Mouse (Mus musculus): ENCODE results near the gene Tead1. TPM values are rescaled to one million over a fixed set of nuclear protein-coding genes. Genes with fewer than 3 reads are reported as not detected.

The Tead1 gene
- polyA plus RNA-seq, 1 experiment, result 25.1 TPM

DNA sequence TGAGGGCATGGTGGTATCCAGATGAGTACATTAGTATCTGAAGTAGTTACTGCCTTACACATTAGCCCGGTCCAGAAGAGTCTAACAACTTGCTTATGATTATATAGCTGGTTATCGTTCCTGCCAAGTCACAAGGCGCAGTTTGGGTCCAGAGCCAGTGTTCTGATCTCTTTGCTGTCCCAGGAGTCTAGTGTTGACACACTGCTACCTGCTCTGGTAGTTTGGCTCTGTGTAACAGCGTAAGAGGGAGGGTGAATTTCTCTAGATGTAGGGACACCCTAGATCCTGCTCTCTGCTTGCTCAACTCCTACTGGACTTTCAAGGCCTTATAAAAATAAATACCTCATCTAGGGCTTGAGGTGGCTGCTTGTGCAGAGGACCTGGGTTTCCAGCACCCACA, 94.5 kb downstream of the Tead1 start:
- H3K27me3 ChIP-seq (ENCODE audit: control insufficient read depth, insufficient read depth, insufficient read length), result no peaks in the 10 kb centered on the region
- no peak overlapping the region for H3K4me3 ChIP-seq (ENCODE audit: insufficient read depth, poor library complexity, severe bottlenecking)
- H3ac ChIP-seq (ENCODE audit: control insufficient read depth, insufficient read length, low read depth), result no peak overlapping the region
- H3K36me3 ChIP-seq (ENCODE audit: control insufficient read depth, insufficient read depth), result no peaks in the 10 kb centered on the region
- peaks cover 79% of the 10 kb centered on the region for H3K79me3 ChIP-seq (ENCODE audit: low read depth)
- H3K79me2 ChIP-seq (ENCODE audit: control insufficient read depth, insufficient read depth), result peaks cover 100% of the 10 kb centered on the region
- TF ChIP-seq MYOD1 (IDR thresholded peaks at IDR 0.05; ENCODE audit: control insufficient read depth, insufficient read length, low read depth), result no peak
- no peak for TF ChIP-seq MYOG (IDR thresholded peaks at IDR 0.05; ENCODE audit: control insufficient read depth, extremely low read depth, insufficient read length)
- TF ChIP-seq FOSL1 (IDR thresholded peaks at IDR 0.05; ENCODE audit: insufficient read depth, low read length, poor library complexity, severe bottlenecking), result no peak
- TF ChIP-seq CTCF (IDR thresholded peaks at IDR 0.05; ENCODE audit: control insufficient read depth, insufficient read depth, insufficient read length), result no peak
- TF ChIP-seq MAX (IDR thresholded peaks at IDR 0.05), result no peak
- TF ChIP-seq CEBPB (IDR thresholded peaks at IDR 0.05; ENCODE audit: low read depth), result no peak
- TF ChIP-seq USF1 (IDR thresholded peaks at IDR 0.05; ENCODE audit: low read depth), result no peak

DNA sequence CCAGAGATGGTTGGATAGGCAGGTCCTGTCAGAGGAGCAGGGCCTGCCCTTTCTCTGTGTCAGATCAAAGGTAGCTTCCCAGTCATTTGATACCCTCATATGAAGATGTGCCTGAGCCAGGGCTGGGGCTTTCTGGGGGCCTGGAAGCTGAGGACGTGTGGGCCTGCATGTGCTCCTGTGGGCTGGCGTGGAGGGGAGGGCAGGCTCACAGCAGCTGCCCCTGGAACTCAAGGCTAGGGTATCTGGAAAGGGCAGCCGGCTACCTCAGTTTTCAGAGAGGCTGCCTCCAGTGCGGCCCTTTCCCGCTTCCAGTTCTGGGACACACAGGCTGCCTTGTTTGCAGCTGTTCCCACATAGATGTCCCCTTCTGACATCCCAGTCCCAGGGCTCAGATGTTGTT, 96.7 kb downstream of the Tead1 start:
- Histone ChIP-seq H3K4me3 (ENCODE audit: insufficient read depth, poor library complexity, severe bottlenecking) (no peak overlapping the region), H3K79me2 (ENCODE audit: control insufficient read depth, insufficient read depth) (peaks cover 100% of the 10 kb centered on the region), H3K36me3 (ENCODE audit: control insufficient read depth, insufficient read depth) (no peaks in the 10 kb centered on the region), H3K79me3 (ENCODE audit: low read depth) (peaks cover 73% of the 10 kb centered on the region), H3ac (ENCODE audit: control insufficient read depth, insufficient read length, low read depth) (no peak overlapping the region), H3K27me3 (ENCODE audit: control insufficient read depth, insufficient read depth, insufficient read length) (no peaks in the 10 kb centered on the region)
- TF ChIP-seq MAX (IDR thresholded peaks at IDR 0.05) (no peak), FOSL1 (IDR thresholded peaks at IDR 0.05; ENCODE audit: insufficient read depth, low read length, poor library complexity, severe bottlenecking) (no peak), MYOG (IDR thresholded peaks at IDR 0.05; ENCODE audit: control insufficient read depth, extremely low read depth, insufficient read length) (no peak), USF1 (IDR thresholded peaks at IDR 0.05; ENCODE audit: low read depth) (no peak), MYOD1 (IDR thresholded peaks at IDR 0.05; ENCODE audit: control insufficient read depth, insufficient read length, low read depth) (no peak), CTCF (IDR thresholded peaks at IDR 0.05; ENCODE audit: control insufficient read depth, insufficient read depth, insufficient read length) (no peak), CEBPB (IDR thresholded peaks at IDR 0.05; ENCODE audit: low read depth) (no peak)

GRCm38 (mm10) chr7:112776670-112777069, 97.6 kb downstream of the Tead1 start:
- Histone ChIP-seq H3K4me3 (ENCODE audit: insufficient read depth, poor library complexity, severe bottlenecking) (no peak overlapping the region), H3K36me3 (ENCODE audit: control insufficient read depth, insufficient read depth) (no peaks in the 10 kb centered on the region), H3K79me3 (ENCODE audit: low read depth) (peaks cover 74% of the 10 kb centered on the region), H3ac (ENCODE audit: control insufficient read depth, insufficient read length, low read depth) (no peak overlapping the region), H3K79me2 (ENCODE audit: control insufficient read depth, insufficient read depth) (peaks cover 100% of the 10 kb centered on the region), H3K27me3 (ENCODE audit: control insufficient read depth, insufficient read depth, insufficient read length) (no peaks in the 10 kb centered on the region)
- no peak for TF ChIP-seq USF1 (IDR thresholded peaks at IDR 0.05; ENCODE audit: low read depth)
- TF ChIP-seq FOSL1 (IDR thresholded peaks at IDR 0.05; ENCODE audit: insufficient read depth, low read length, poor library complexity, severe bottlenecking), result no peak
- no peak for TF ChIP-seq MYOD1 (IDR thresholded peaks at IDR 0.05; ENCODE audit: control insufficient read depth, insufficient read length, low read depth)
- no peak for TF ChIP-seq MYOG (IDR thresholded peaks at IDR 0.05; ENCODE audit: control insufficient read depth, extremely low read depth, insufficient read length)
- TF ChIP-seq MAX (IDR thresholded peaks at IDR 0.05), result no peak
- TF ChIP-seq CTCF (IDR thresholded peaks at IDR 0.05; ENCODE audit: control insufficient read depth, insufficient read depth, insufficient read length), result no peak
- TF ChIP-seq CEBPB (IDR thresholded peaks at IDR 0.05; ENCODE audit: low read depth), result no peak

DNA sequence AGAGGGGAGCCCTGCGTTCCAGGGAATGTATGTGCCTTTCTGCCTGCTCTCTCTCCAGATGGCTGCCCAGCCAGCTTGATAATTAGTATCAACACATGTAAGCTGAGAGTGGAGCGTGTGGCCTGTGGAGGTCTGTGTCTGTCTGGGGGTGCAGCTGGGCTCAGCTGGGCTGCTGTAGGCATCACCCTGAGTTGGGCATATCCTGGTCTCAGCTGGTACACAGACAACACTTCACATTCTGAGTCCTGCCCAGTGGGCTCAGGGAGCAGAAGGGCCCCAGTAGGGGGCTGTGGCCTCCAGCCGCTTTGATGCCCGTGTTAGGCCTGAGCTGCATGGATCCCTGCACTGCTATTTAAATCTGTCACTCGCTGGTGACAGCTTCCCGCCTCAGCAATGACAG, 100.5 kb downstream of the Tead1 start:
- Histone ChIP-seq H3K79me3 (ENCODE audit: low read depth) (peaks cover 60% of the 10 kb centered on the region), H3K27me3 (ENCODE audit: control insufficient read depth, insufficient read depth, insufficient read length) (no peaks in the 10 kb centered on the region), H3K36me3 (ENCODE audit: control insufficient read depth, insufficient read depth) (no peaks in the 10 kb centered on the region), H3K4me3 (ENCODE audit: insufficient read depth, poor library complexity, severe bottlenecking) (no peak overlapping the region), H3K79me2 (ENCODE audit: control insufficient read depth, insufficient read depth) (peaks cover 97% of the 10 kb centered on the region), H3ac (ENCODE audit: control insufficient read depth, insufficient read length, low read depth) (no peak overlapping the region)
- TF ChIP-seq CTCF (IDR thresholded peaks at IDR 0.05; ENCODE audit: control insufficient read depth, insufficient read depth, insufficient read length) (no peak), MAX (IDR thresholded peaks at IDR 0.05) (no peak)

GRCm38 (mm10) chr7:112780910-112781309, 101.8 kb downstream of the Tead1 start:
- Histone ChIP-seq H3K79me2 (ENCODE audit: control insufficient read depth, insufficient read depth) (peaks cover 97% of the 10 kb centered on the region), H3K27me3 (ENCODE audit: control insufficient read depth, insufficient read depth, insufficient read length) (no peaks in the 10 kb centered on the region), H3K36me3 (ENCODE audit: control insufficient read depth, insufficient read depth) (no peaks in the 10 kb centered on the region), H3K4me3 (ENCODE audit: insufficient read depth, poor library complexity, severe bottlenecking) (no peak overlapping the region), H3K79me3 (ENCODE audit: low read depth) (peaks cover 54% of the 10 kb centered on the region), H3ac (ENCODE audit: control insufficient read depth, insufficient read length, low read depth) (no peak overlapping the region)
- no peak for TF ChIP-seq USF1 (IDR thresholded peaks at IDR 0.05; ENCODE audit: low read depth)
- no peak for TF ChIP-seq MAX (IDR thresholded peaks at IDR 0.05)
- no peak for TF ChIP-seq CEBPB (IDR thresholded peaks at IDR 0.05; ENCODE audit: low read depth)
- no peak for TF ChIP-seq FOSL1 (IDR thresholded peaks at IDR 0.05; ENCODE audit: insufficient read depth, low read length, poor library complexity, severe bottlenecking)
- TF ChIP-seq MYOG (IDR thresholded peaks at IDR 0.05; ENCODE audit: control insufficient read depth, extremely low read depth, insufficient read length), result no peak
- TF ChIP-seq MYOD1 (IDR thresholded peaks at IDR 0.05; ENCODE audit: control insufficient read depth, insufficient read length, low read depth), result no peak
- TF ChIP-seq CTCF (IDR thresholded peaks at IDR 0.05; ENCODE audit: control insufficient read depth, insufficient read depth, insufficient read length), result no peak

DNA sequence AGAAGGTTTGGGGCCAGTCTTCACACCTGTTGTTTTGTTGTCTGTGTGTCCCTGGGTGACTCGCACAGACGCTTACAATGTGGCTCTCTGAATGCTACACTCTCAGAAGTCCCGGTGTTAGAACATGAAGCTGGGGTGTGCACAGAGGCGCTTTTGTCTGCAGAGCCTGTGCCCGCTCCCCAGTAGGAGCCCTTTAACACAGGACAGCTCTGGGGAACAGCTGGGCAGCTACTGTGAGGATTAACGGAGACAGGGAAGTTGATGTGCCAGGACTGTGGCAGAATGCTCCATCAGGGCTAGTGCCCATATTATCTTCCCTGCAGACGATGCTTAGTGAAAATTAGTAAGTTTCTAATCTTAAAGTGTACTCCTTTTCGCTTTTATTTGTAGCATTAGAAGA, 102.9 kb downstream of the Tead1 start:
- H3K27me3 ChIP-seq (ENCODE audit: control insufficient read depth, insufficient read depth, insufficient read length), result no peaks in the 10 kb centered on the region
- no peak for TF ChIP-seq CTCF (IDR thresholded peaks at IDR 0.05; ENCODE audit: control insufficient read depth, insufficient read depth, insufficient read length)
- no peak for TF ChIP-seq MYOD1 (IDR thresholded peaks at IDR 0.05; ENCODE audit: control insufficient read depth, insufficient read length, low read depth)
- TF ChIP-seq MYOG (IDR thresholded peaks at IDR 0.05; ENCODE audit: control insufficient read depth, extremely low read depth, insufficient read length), result no peak
- TF ChIP-seq USF1 (IDR thresholded peaks at IDR 0.05; ENCODE audit: low read depth), result no peak

More for the DNA sequence above, 102.9 kb downstream of the Tead1 start:
- Histone ChIP-seq H3ac (ENCODE audit: control insufficient read depth, insufficient read length, low read depth) (no peak overlapping the region), H3K4me3 (ENCODE audit: insufficient read depth, poor library complexity, severe bottlenecking) (no peak overlapping the region), H3K79me2 (ENCODE audit: control insufficient read depth, insufficient read depth) (peaks cover 97% of the 10 kb centered on the region), H3K36me3 (ENCODE audit: control insufficient read depth, insufficient read depth) (no peaks in the 10 kb centered on the region), H3K79me3 (ENCODE audit: low read depth) (peaks cover 51% of the 10 kb centered on the region)

Measured in C2C12 (cell line).